8 mouse cellular contexts compared by ENCODE assay signal in the genomic region with DNA sequence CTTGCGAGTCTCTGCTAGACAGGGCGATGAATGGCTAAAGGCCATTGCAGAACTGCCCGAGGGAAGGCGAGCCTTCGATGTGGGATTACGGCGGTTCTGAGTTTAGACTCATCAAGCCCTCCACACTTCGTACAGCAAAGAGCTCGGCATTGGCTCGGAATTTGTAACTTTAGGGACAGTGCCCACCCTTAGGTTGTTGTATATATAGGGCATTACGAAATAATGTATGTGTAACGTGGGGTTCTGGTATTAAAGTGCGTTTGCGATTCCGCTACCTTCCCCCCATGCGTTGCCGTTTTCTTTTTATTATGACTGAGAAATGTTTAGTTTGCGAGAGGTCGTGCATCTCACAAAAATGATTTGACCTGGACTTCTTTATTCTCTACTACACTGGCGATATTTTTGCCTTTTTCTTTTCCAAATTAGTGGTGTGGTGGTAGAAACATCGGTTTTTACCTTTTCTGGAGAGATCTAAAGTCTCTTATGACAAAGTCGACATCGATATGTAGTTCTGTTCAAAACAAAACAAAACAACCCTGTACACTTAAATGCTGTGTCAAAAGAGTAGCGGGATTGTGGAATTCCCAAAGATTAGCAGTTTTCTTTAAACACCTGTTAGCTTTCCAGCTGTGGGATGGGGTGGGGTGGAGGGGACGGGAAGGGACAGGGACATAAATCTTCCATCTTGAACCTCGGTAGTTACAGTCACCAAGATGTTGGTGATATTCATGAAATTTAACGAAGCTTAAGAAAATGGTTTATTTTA. TPM values are rescaled to one million over a fixed set of nuclear protein-coding genes. Genes with fewer than 3 reads are reported as not detected.
DNase-seq lines count a peak whose midpoint lies in the region; ATAC-seq and TF ChIP-seq lines count a peak whose summit lies in the region.
"Not testable (repeated sequence)": the region's sequence is repeated elsewhere in the genome, so short reads cannot be mapped to it uniquely, and the experiment has no call there.

No protein-coding gene starts in this region.

- H3K4me2 ChIP-seq in forebrain, embryonic 13.5 days, result peak overlapping the region; percentile 72
- H3K4me2 ChIP-seq in heart, postnatal 0 days (ENCODE audit: low read depth, low read length), result peak overlapping the region; percentile 70
- H3K4me2 ChIP-seq in liver, embryonic 12.5 days, result peak overlapping the region; percentile 81
- H3K4me2 ChIP-seq in midbrain, embryonic 12.5 days (replicated peaks), result peak overlapping the region; percentile 68

- TF ChIP-seq EP300 in ES-Bruce4 (IDR thresholded peaks at IDR 0.05; ENCODE audit: insufficient read depth, low read depth, low read length); heart, postnatal 0 days (IDR thresholded peaks at IDR 0.05; ENCODE audit: low read depth): not testable (repeated sequence)

- H3K9me3 ChIP-seq in ES-Bruce4 (replicated peaks; ENCODE audit: control insufficient read depth, insufficient read depth, low read length, poor library complexity, severe bottlenecking); forebrain, embryonic 13.5 days (replicated peaks); heart, postnatal 0 days (replicated peaks; ENCODE audit: control insufficient read depth, low read length); liver, embryonic 12.5 days (replicated peaks); midbrain, embryonic 12.5 days: not testable (repeated sequence)

- DNase-seq in cerebellum, adult 2 months; heart, postnatal 0 days (ENCODE audit: low spot score); kidney, adult 2 months; spleen, adult 2 months (ENCODE audit: low read depth in 1 of 2, low spot score in 2 of 2): not testable (repeated sequence)

- H3K36me3 ChIP-seq in ES-Bruce4 (ENCODE audit: control insufficient read depth, insufficient read depth, low read length, poor library complexity, severe bottlenecking); forebrain, embryonic 13.5 days (ENCODE audit: poor library complexity, severe bottlenecking); heart, postnatal 0 days (replicated peaks; ENCODE audit: control insufficient read depth, insufficient read depth, low read length); kidney, adult 2 months (ENCODE audit: control insufficient read depth, insufficient read depth, low read length); liver, embryonic 12.5 days; midbrain, embryonic 12.5 days; spleen, adult 2 months (ENCODE audit: control insufficient read depth, insufficient read depth, low read length): not testable (repeated sequence)

- not testable (repeated sequence) for H3K4me1 ChIP-seq in ES-Bruce4 (ENCODE audit: control insufficient read depth, insufficient read depth, low read length); cerebellum, adult 2 months (ENCODE audit: control insufficient read depth, insufficient read depth, low read length); forebrain, embryonic 13.5 days; heart, postnatal 0 days (ENCODE audit: control insufficient read depth, insufficient read depth); kidney, adult 2 months (ENCODE audit: control insufficient read depth, insufficient read depth, low read length); liver, embryonic 12.5 days; midbrain, embryonic 12.5 days; spleen, adult 2 months (ENCODE audit: control insufficient read depth, insufficient read depth, insufficient read length)

- WGBS in cerebellum, adult 2 months, result 6% methylated on average over 15 of the region's 27 CpGs
- 10% methylated on average over 15 of the region's 27 CpGs for WGBS in forebrain, embryonic 13.5 days
- WGBS in heart, postnatal 0 days, result 6% methylated on average over 14 of the region's 27 CpGs
- WGBS in kidney, adult 2 months, result 3% methylated on average over 15 of the region's 27 CpGs
- whole genome bisulfite sequencing in liver, embryonic 12.5 days (ENCODE audit: insufficient replicate concordance), result 5% methylated on average over 14 of the region's 27 CpGs
- 12% methylated on average over 13 of the region's 27 CpGs for WGBS in midbrain, embryonic 12.5 days
- WGBS in spleen, adult 2 months, result 3% methylated on average over 15 of the region's 27 CpGs

- not testable (repeated sequence) for ATAC-seq in forebrain, embryonic 13.5 days; liver, embryonic 12.5 days; midbrain, embryonic 12.5 days (ENCODE audit: low FRiP score, low read depth)
- peak; percentile 50 for ATAC-seq in heart, postnatal 0 days (ENCODE audit: insufficient read depth, low read depth)

- H3K9ac ChIP-seq in ES-Bruce4 (ENCODE audit: low read depth, poor library complexity, severe bottlenecking), result peak overlapping the region; percentile 64
- H3K9ac ChIP-seq in forebrain, embryonic 13.5 days, result peak overlapping the region; percentile 56
- H3K9ac ChIP-seq in heart, postnatal 0 days (replicated peaks; ENCODE audit: low read depth, low read length), result peak overlapping the region; percentile 53
- peak overlapping the region; percentile 74 for H3K9ac ChIP-seq in liver, embryonic 12.5 days
- peak overlapping the region; percentile 41 for H3K9ac ChIP-seq in midbrain, embryonic 12.5 days (replicated peaks)

- not testable (repeated sequence) for H3K27ac ChIP-seq in ES-Bruce4 (ENCODE audit: insufficient read depth, low read length); cerebellum, adult 2 months (ENCODE audit: insufficient read depth, low read length); forebrain, embryonic 13.5 days; heart, postnatal 0 days (ENCODE audit: low read depth); kidney, adult 2 months (ENCODE audit: insufficient read depth, low read depth, low read length); liver, embryonic 12.5 days; midbrain, embryonic 12.5 days (replicated peaks); spleen, adult 2 months (ENCODE audit: insufficient read depth, low read length)

- TF ChIP-seq CTCF in ES-Bruce4 (IDR thresholded peaks at IDR 0.05; ENCODE audit: low read depth, low read length); cerebellum, adult 2 months (IDR thresholded peaks at IDR 0.05; ENCODE audit: borderline replicate concordance, insufficient read depth, low read depth, low read length); heart, postnatal 0 days (IDR thresholded peaks at IDR 0.05; ENCODE audit: low read depth); kidney, adult 2 months (conservative IDR thresholded peaks at IDR 0.05; ENCODE audit: insufficient read depth, insufficient read length, low read depth, low read length); spleen, adult 2 months (IDR thresholded peaks at IDR 0.05; ENCODE audit: extremely low read depth, insufficient read depth, insufficient read length, insufficient replicate concordance): not testable (repeated sequence)

- not testable (repeated sequence) for H3K27me3 ChIP-seq in ES-Bruce4 (ENCODE audit: control insufficient read depth, insufficient read depth, low read length, poor library complexity, severe bottlenecking); cerebellum, adult 2 months (ENCODE audit: control insufficient read depth, insufficient read depth, low read length); forebrain, embryonic 13.5 days; heart, postnatal 0 days (ENCODE audit: control insufficient read depth, insufficient read depth, low read length); kidney, adult 2 months (replicated peaks; ENCODE audit: control insufficient read depth, insufficient read depth, low read length); liver, embryonic 12.5 days (replicated peaks); midbrain, embryonic 12.5 days; spleen, adult 2 months (ENCODE audit: control insufficient read depth, insufficient read depth, low read length)

- peak overlapping the region; percentile 49 for H3K4me3 ChIP-seq in ES-Bruce4 (ENCODE audit: low read depth, low read length)
- peak overlapping the region; percentile 50 for H3K4me3 ChIP-seq in cerebellum, adult 2 months (replicated peaks; ENCODE audit: insufficient read depth, low read depth, low read length)
- peak overlapping the region; percentile 46 for H3K4me3 ChIP-seq in forebrain, embryonic 13.5 days
- peak overlapping the region; percentile 53 for H3K4me3 ChIP-seq in heart, postnatal 0 days (ENCODE audit: low read depth, low read length)
- peak overlapping the region; percentile 39; the same call in 1 of the 2 replicates for H3K4me3 ChIP-seq in kidney, adult 2 months (ENCODE audit: insufficient read depth, low read depth, low read length)
- H3K4me3 ChIP-seq in liver, embryonic 12.5 days, result peak overlapping the region; percentile 68
- peak overlapping the region; percentile 42 for H3K4me3 ChIP-seq in midbrain, embryonic 12.5 days
- H3K4me3 ChIP-seq in spleen, adult 2 months (ENCODE audit: extremely low read depth, insufficient read depth, insufficient read length), result peak overlapping the region; percentile 48

- not testable (repeated sequence) for TF ChIP-seq POLR2A in ES-Bruce4 (IDR thresholded peaks at IDR 0.05; ENCODE audit: insufficient read depth, low read length); cerebellum, adult 2 months (IDR thresholded peaks at IDR 0.05; ENCODE audit: borderline replicate concordance, insufficient read depth, low read length); kidney, adult 2 months (IDR thresholded peaks at IDR 0.05; ENCODE audit: low read depth, low read length); spleen, adult 2 months (IDR thresholded peaks at IDR 0.05; ENCODE audit: low read depth, low read length)

RNA-seq across cellular contexts. Expression of a gene that starts 0.5 kb away (rescaled TPM):
- 2.8 and 4.2 TPM in 2 replicates for polyA plus RNA-seq in ES-Bruce4 (2011; ENCODE audit: insufficient read depth, insufficient read length, low read depth, missing spikeins)
- polyA plus RNA-seq in cerebellum, adult 2 months (2012; rRNA removed), result 2.9 and 3.5 TPM in 2 replicates
- polyA plus RNA-seq in forebrain, embryonic 13.5 days (2015; fragmentation: Nextera tagmentation; extraction: Ambion mirVana), result 3.6 and 5.3 TPM in 2 replicates
- 0.57 TPM in 1 of 2 replicates, not detected in the other for total RNA-seq in heart, postnatal 0 days (2014; rRNA removed; ENCODE audit: low replicate concordance)
- polyA plus RNA-seq in heart, postnatal 0 days (2015; fragmentation: Nextera tagmentation; extraction: Ambion mirVana), result 1.3 and 1.8 TPM in 2 replicates
- polyA plus RNA-seq in kidney, adult 2 months (2012; rRNA removed), result 0.27 and 0.53 TPM in 2 replicates
- 3.2 and 3.6 TPM in 2 replicates for polyA plus RNA-seq in liver, embryonic 12.5 days (2016; fragmentation: Nextera tagmentation; extraction: Ambion mirVana)
- 3.4 and 4.5 TPM in 2 replicates for polyA plus RNA-seq in midbrain, embryonic 12.5 days (2016; fragmentation: Nextera tagmentation; extraction: Ambion mirVana)
- polyA plus RNA-seq in spleen, adult 2 months (2012; rRNA removed), result 0.09 and 0.18 TPM in 2 replicates
